Comparison of ENCODE assay signal across 15 mouse cellular contexts in the genomic region with DNA sequence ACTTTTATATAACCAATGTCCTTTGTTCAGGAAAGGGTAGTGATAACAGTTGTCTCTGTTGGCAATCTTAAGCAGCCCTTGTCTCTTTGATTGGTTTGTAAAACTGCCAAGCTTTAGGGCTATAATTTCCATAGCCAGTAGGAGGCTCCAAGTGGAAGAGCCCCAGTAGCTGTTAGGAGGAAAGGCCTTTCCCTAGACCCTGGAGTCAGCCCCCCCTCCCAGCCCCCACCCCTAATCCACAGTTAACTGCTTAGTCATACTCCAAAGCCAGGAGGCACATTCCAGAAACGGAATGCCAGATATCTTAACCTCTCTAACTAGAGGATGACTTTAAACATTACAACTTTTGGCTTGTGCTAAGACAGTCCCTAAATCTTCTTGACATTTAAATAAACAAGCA. TPM values are rescaled to one million over a fixed set of nuclear protein-coding genes. Genes with fewer than 3 reads are reported as not detected.
A peak's percentile ranks its signal among the peaks of the same experiment; 100 is the strongest.
DNase-seq lines count a peak whose midpoint lies in the region; ATAC-seq lines count a peak whose summit lies in the region.
"Had no signal": no experiment of that assay in that cellular context is flagged by ENCODE, and none has a peak within 500 bp of the region (broad histone marks: within the 10 kb centered on the region; RNA-seq: fewer than 3 reads in every experiment).

No protein-coding gene starts in this region.

- H3K27ac ChIP-seq in forebrain, embryonic 11.5 days (ENCODE audit: low read depth, low read length), result no peak overlapping the region
- no peak overlapping the region for H3K27ac ChIP-seq in forebrain, embryonic 10.5 days
- no peak overlapping the region for H3K27ac ChIP-seq in limb, embryonic 12.5 days
- H3K27ac ChIP-seq in limb, embryonic 10.5 days, result no peak overlapping the region
- no peak overlapping the region for H3K27ac ChIP-seq in hindbrain, embryonic 11.5 days (ENCODE audit: low read depth, low read length)
- H3K27ac ChIP-seq: hindbrain, embryonic 12.5 days; left cerebral cortex, adult 2 months; midbrain, embryonic 15.5 days had no signal

- DNase-seq in forebrain, embryonic 11.5 days (ENCODE audit: low spot score), result no peak
- no peak for DNase-seq in forebrain, embryonic 10.5 days (ENCODE audit: extremely low spot score, low spot score)
- DNase-seq in limb, embryonic 10.5 days (ENCODE audit: low spot score), result no peak
- peak; percentile 53 for DNase-seq in adipocyte (ENCODE audit: low spot score)
- peak; percentile 41 for DNase-seq in mesoderm, embryonic 11.5 days (ENCODE audit: low read depth, low spot score)
- DNase-seq in gastrocnemius, postnatal 10 days, result no peak
- DNase-seq in hindbrain, embryonic 11.5 days (ENCODE audit: low spot score), result no peak
- DNase-seq: thymus, postnatal 25 days had no signal

- no peak overlapping the region for H3K4me2 ChIP-seq in forebrain, embryonic 11.5 days (ENCODE audit: low read depth, low read length, severe bottlenecking)
- no peak overlapping the region for H3K4me2 ChIP-seq in limb, embryonic 12.5 days
- no peak overlapping the region for H3K4me2 ChIP-seq in hindbrain, embryonic 11.5 days (replicated peaks; ENCODE audit: low read depth, low read length)
- H3K4me2 ChIP-seq: hindbrain, embryonic 12.5 days; midbrain, embryonic 15.5 days had no signal

- no peaks in the 10 kb centered on the region for H3K4me1 ChIP-seq in forebrain, embryonic 11.5 days (replicated peaks; ENCODE audit: control insufficient read depth, insufficient read depth, low read length)
- no peaks in the 10 kb centered on the region for H3K4me1 ChIP-seq in forebrain, embryonic 10.5 days
- no peaks in the 10 kb centered on the region for H3K4me1 ChIP-seq in limb, embryonic 12.5 days (replicated peaks)
- H3K4me1 ChIP-seq in limb, embryonic 10.5 days, result no peaks in the 10 kb centered on the region
- H3K4me1 ChIP-seq in hindbrain, embryonic 11.5 days (replicated peaks; ENCODE audit: control insufficient read depth, insufficient read depth, low read length), result no peaks in the 10 kb centered on the region
- H3K4me1 ChIP-seq: hindbrain, embryonic 12.5 days; midbrain, embryonic 15.5 days had no signal

- no peak overlapping the region for H3K9ac ChIP-seq in forebrain, embryonic 11.5 days (ENCODE audit: low read length)
- H3K9ac ChIP-seq in limb, embryonic 12.5 days (replicated peaks), result no peak overlapping the region
- no peak overlapping the region for H3K9ac ChIP-seq in hindbrain, embryonic 11.5 days (ENCODE audit: low read depth, low read length)
- H3K9ac ChIP-seq: hindbrain, embryonic 12.5 days; midbrain, embryonic 15.5 days had no signal

- no peak overlapping the region for H3K4me3 ChIP-seq in forebrain, embryonic 11.5 days (ENCODE audit: low read depth, low read length)
- no peak overlapping the region for H3K4me3 ChIP-seq in forebrain, embryonic 10.5 days
- no peak overlapping the region for H3K4me3 ChIP-seq in limb, embryonic 12.5 days (replicated peaks)
- no peak overlapping the region for H3K4me3 ChIP-seq in limb, embryonic 10.5 days
- no peak overlapping the region for H3K4me3 ChIP-seq in hindbrain, embryonic 11.5 days (ENCODE audit: low read depth, low read length)
- H3K4me3 ChIP-seq: hindbrain, embryonic 12.5 days; left cerebral cortex, adult 2 months; midbrain, embryonic 15.5 days had no signal

- 20% methylated on average over 1 of the region's 1 CpGs for WGBS in forebrain, embryonic 11.5 days
- 13% methylated on average over 1 of the region's 1 CpGs for WGBS in forebrain, embryonic 10.5 days
- 6% methylated on average over 1 of the region's 1 CpGs for WGBS in limb, embryonic 12.5 days
- 13% methylated on average over 1 of the region's 1 CpGs for WGBS in limb, embryonic 10.5 days
- 12% methylated on average over 1 of the region's 1 CpGs for WGBS in hindbrain, embryonic 11.5 days

- H3K27me3 ChIP-seq in forebrain, embryonic 11.5 days (ENCODE audit: control insufficient read depth, insufficient read depth, low read length), result no peaks in the 10 kb centered on the region
- 0 out of 2 replicates have a peak, but pooled peaks cover 6% of the 10 kb centered on the region for H3K27me3 ChIP-seq in forebrain, embryonic 10.5 days (ENCODE audit: poor library complexity, severe bottlenecking)
- H3K27me3 ChIP-seq in limb, embryonic 12.5 days, result no peaks in the 10 kb centered on the region
- no peaks in the 10 kb centered on the region for H3K27me3 ChIP-seq in limb, embryonic 10.5 days (ENCODE audit: low read depth, poor library complexity, severe bottlenecking)
- no peaks in the 10 kb centered on the region for H3K27me3 ChIP-seq in hindbrain, embryonic 11.5 days (ENCODE audit: control insufficient read depth, insufficient read depth, low read length)
- H3K27me3 ChIP-seq: hindbrain, embryonic 12.5 days; midbrain, embryonic 15.5 days had no signal

- H3K36me3 ChIP-seq in forebrain, embryonic 11.5 days (ENCODE audit: control insufficient read depth, insufficient read depth, low read length), result no peaks in the 10 kb centered on the region
- H3K36me3 ChIP-seq in forebrain, embryonic 10.5 days (replicated peaks), result no peaks in the 10 kb centered on the region
- no peaks in the 10 kb centered on the region for H3K36me3 ChIP-seq in limb, embryonic 12.5 days
- H3K36me3 ChIP-seq in limb, embryonic 10.5 days, result no peaks in the 10 kb centered on the region
- H3K36me3 ChIP-seq in hindbrain, embryonic 11.5 days (ENCODE audit: control insufficient read depth, insufficient read depth, low read length), result no peaks in the 10 kb centered on the region
- H3K36me3 ChIP-seq: hindbrain, embryonic 12.5 days; midbrain, embryonic 15.5 days had no signal

- H3K9me3 ChIP-seq in forebrain, embryonic 11.5 days (ENCODE audit: control insufficient read depth, low read length), result no peaks in the 10 kb centered on the region
- H3K9me3 ChIP-seq in forebrain, embryonic 10.5 days, result no peaks in the 10 kb centered on the region
- H3K9me3 ChIP-seq in limb, embryonic 12.5 days, result no peaks in the 10 kb centered on the region
- H3K9me3 ChIP-seq in limb, embryonic 10.5 days (replicated peaks), result no peaks in the 10 kb centered on the region
- H3K9me3 ChIP-seq in hindbrain, embryonic 11.5 days (ENCODE audit: control insufficient read depth, low read length), result no peaks in the 10 kb centered on the region
- H3K9me3 ChIP-seq: hindbrain, embryonic 12.5 days; midbrain, embryonic 15.5 days had no signal

- ATAC-seq in forebrain, embryonic 11.5 days (replicated peaks; ENCODE audit: low FRiP score), result 0 out of 2 replicates have a peak, but pooled peaks have one; percentile 18
- peak; percentile 58; the same call in 1 of the 2 replicates for ATAC-seq in limb, embryonic 12.5 days (ENCODE audit: insufficient number of reproducible peaks, insufficient read depth, low FRiP score, low TSS enrichment, low read depth)
- ATAC-seq in hindbrain, embryonic 11.5 days (ENCODE audit: low FRiP score), result no peak
- ATAC-seq: forebrain, embryonic 16.5 days; midbrain, embryonic 15.5 days had no signal

RNA-seq across cellular contexts. Expression of gene Steap2, which starts 7.4 kb away (rescaled TPM):
- 7.8 and 8.0 TPM in 2 replicates for polyA plus RNA-seq in forebrain, embryonic 11.5 days (2014; fragmentation: Nextera tagmentation; extraction: Ambion mirVana)
- 6.5 and 6.8 TPM in 2 replicates for polyA plus RNA-seq in forebrain, embryonic 10.5 days (2016; fragmentation: Nextera tagmentation; extraction: Ambion mirVana)
- polyA plus RNA-seq in limb, embryonic 12.5 days (2016; fragmentation: Nextera tagmentation; extraction: Ambion mirVana), result 7.7 and 7.9 TPM in 2 replicates
- 5.8 and 6.8 TPM in 2 replicates for polyA plus RNA-seq in limb, embryonic 10.5 days (2016; fragmentation: Nextera tagmentation; extraction: Ambion mirVana)
- 1 to 10 TPM; 1.7 TPM for total RNA-seq in gastrocnemius, postnatal 10 days (2021)
- polyA plus RNA-seq in hindbrain, embryonic 11.5 days (2014; fragmentation: Nextera tagmentation; extraction: Ambion mirVana), result 5.5 and 7.5 TPM in 2 replicates
- total RNA-seq: granulocyte monocyte progenitor cell, adult 5-6 weeks; neutrophil, adult 5-6 weeks had no signal

RNA-seq across cellular contexts. Expression of gene Cfap69, which starts 22.9 kb away (rescaled TPM):
- 3.9 and 7.0 TPM in 2 replicates for polyA plus RNA-seq in forebrain, embryonic 11.5 days (2014; fragmentation: Nextera tagmentation; extraction: Ambion mirVana)
- polyA plus RNA-seq in forebrain, embryonic 10.5 days (2016; fragmentation: Nextera tagmentation; extraction: Ambion mirVana), result 3.7 and 3.8 TPM in 2 replicates
- 2.2 and 4.2 TPM in 2 replicates for polyA plus RNA-seq in limb, embryonic 12.5 days (2016; fragmentation: Nextera tagmentation; extraction: Ambion mirVana)
- polyA plus RNA-seq in limb, embryonic 10.5 days (2016; fragmentation: Nextera tagmentation; extraction: Ambion mirVana), result 1.9 and 2.4 TPM in 2 replicates
- under 1 TPM; 0.43 to 0.61 TPM for total RNA-seq in gastrocnemius, postnatal 10 days (2021)
- polyA plus RNA-seq in hindbrain, embryonic 11.5 days (2014; fragmentation: Nextera tagmentation; extraction: Ambion mirVana), result 8.0 and 9.6 TPM in 2 replicates
- total RNA-seq: granulocyte monocyte progenitor cell, adult 5-6 weeks; neutrophil, adult 5-6 weeks had no signal

Comparison
In these comparisons a context has a peak if more than half of its experiments do, and no peak if none do; other contexts are left out.
1. DNase-seq: peak in adipocyte (single experiment) and mesoderm, embryonic 11.5 days (single experiment); none in forebrain, embryonic 11.5 days (single experiment), forebrain, embryonic 10.5 days (single experiment), limb, embryonic 10.5 days (single experiment), gastrocnemius, postnatal 10 days (single experiment) and hindbrain, embryonic 11.5 days (single experiment).